Mouse (Mus musculus) Patski (cell line): Measurements from ENCODE around the gene Afg1l. TPM values are rescaled to one million over a fixed set of nuclear protein-coding genes. Genes with fewer than 3 reads are reported as not detected.

Source experiments
- ATAC-seq: fragments of 100-300 bp; one replicate; pipeline ENCODE4 v1.8.0; 2021
- CTCF ChIA-PET: fragments of 350-600 bp; sonication (Branson Sonifier 250); formaldehyde crosslinking; loops from one replicate; lab custom pipeline; 2022; ENCODE audit warnings: inconsistent platforms; lab: Charles Lee
- POLR2A ChIA-PET: fragments of 350-600 bp; sonication (Branson Sonifier 250); formaldehyde crosslinking; loops from one replicate; lab custom pipeline; 2022; ENCODE audit warnings: antibody characterized with exemption, inconsistent platforms; lab: Charles Lee
- DNase-seq: peaks from one replicate; pipeline ENCODE4 v3.0.0-alpha.2; 2011; ENCODE audit warnings: low read depth, low spot score
- H3K27me3 ChIP-seq: fragments of 371-371 bp; one replicate; pipeline ENCODE4 v1.5.1; 2021
- CTCF ChIP-seq: fragments of 100-300 bp; IDR thresholded peaks from one replicate; pipeline ENCODE4 v1.5.1; 2021
- in situ Hi-C: fragments of 300-500 bp; cut with MboI; formaldehyde crosslinking; loops from 3 replicates; pipeline ENCODE4 v1.11.1; 2018; ENCODE audit warnings: low pct_unique_long_range_greater_than_20kb, mixed read lengths
- polyA plus RNA-seq: library from polyadenylated mRNA; unstranded; gene quantifications from one replicate; pipeline ENCODE4 v1.2.3, GENCODE M21; 2021

Gene Afg1l
- polyA plus RNA-seq, 1 experiment from 2014 or later, result 26.9 TPM

- CTCF ChIA-PET, result interaction anchor here (0.8 kb wide), 1 partner anchor 16 kb away, joined by 3 read pairs; no protein-coding TSS in a partner anchor
- ATAC-seq, result peak; percentile 80
- in situ Hi-C loops, result loop anchor here (5.0 kb wide), 1 partner anchor 205 kb away; no protein-coding TSS in a partner anchor
- POLR2A ChIA-PET, result interaction anchor here (0.6 to 1.1 kb wide), 2 partner anchors 10 to 16 kb away, joined by 3 to 6 read pairs; no protein-coding TSS in a partner anchor
- no peaks in the 10 kb centered on the region for H3K27me3 ChIP-seq
- peak; percentile 93 for DNase-seq
- TF ChIP-seq CTCF, result no peak
These were observed 200.7 kb downstream of the Afg1l start for GRCm38 (mm10) chr10:42277476-42278306.

- no peaks in the 10 kb centered on the region for H3K27me3 ChIP-seq
- CTCF ChIA-PET, result interaction anchor here (0.8 kb wide), 1 partner anchor 17 kb away, joined by 3 read pairs; no protein-coding TSS in a partner anchor
- DNase-seq (no peak), ATAC-seq (peak; percentile 67)
- no peak for TF ChIP-seq CTCF
- in situ Hi-C loops, result loop anchor here (5.0 kb wide), 1 partner anchor 204 kb away; no protein-coding TSS in a partner anchor
- POLR2A ChIA-PET, result interaction anchor here (1.1 kb wide), 1 partner anchor 15 kb away, joined by 3 read pairs; no protein-coding TSS in a partner anchor
These were observed 201.6 kb downstream of the Afg1l start, which contains the start of gene Foxo3 for GRCm38 (mm10) chr10:42276507-42277345. TSS of gene Foxo3 (minus strand) at chr10:42276755.

- in situ Hi-C loops, result loop anchor here (5.0 kb wide), 1 partner anchor 204 kb away; no protein-coding TSS in a partner anchor
- ChIA-PET POLR2A (interaction anchor here (0.5 to 1.5 kb wide), 2 partner anchors 206 to 586 kb away, joined by 3 to 4 read pairs; no protein-coding TSS in a partner anchor), CTCF (no interaction called here)
- ATAC-seq (peak; percentile 3), DNase-seq (no peak)
- no peak for TF ChIP-seq CTCF
- no peaks in the 10 kb centered on the region for H3K27me3 ChIP-seq
These were observed 202.4 kb downstream of the Afg1l start for GRCm38 (mm10) chr10:42275871-42276501.

GRCm38 (mm10) chr10:42275401-42275870, 202.9 kb downstream of the Afg1l start:
- ChIA-PET CTCF (no interaction called here), POLR2A (interaction anchor here (0.5 to 1.5 kb wide), 2 partner anchors 205 to 586 kb away, joined by 3 to 4 read pairs; no protein-coding TSS in a partner anchor)
- no peaks in the 10 kb centered on the region for H3K27me3 ChIP-seq
- ATAC-seq, result no peak
- in situ Hi-C loops, result loop anchor here (5.0 kb wide), 1 partner anchor 203 kb away; no protein-coding TSS in a partner anchor
- TF ChIP-seq CTCF, result no peak
- no peak for DNase-seq

- in situ Hi-C loops, result loop anchor here (5.0 kb wide), 1 partner anchor 203 kb away; no protein-coding TSS in a partner anchor
- CTCF ChIA-PET, result no interaction called here
These were observed 203.5 kb downstream of the Afg1l start for GRCm38 (mm10) chr10:42274712-42275400.

DNA sequence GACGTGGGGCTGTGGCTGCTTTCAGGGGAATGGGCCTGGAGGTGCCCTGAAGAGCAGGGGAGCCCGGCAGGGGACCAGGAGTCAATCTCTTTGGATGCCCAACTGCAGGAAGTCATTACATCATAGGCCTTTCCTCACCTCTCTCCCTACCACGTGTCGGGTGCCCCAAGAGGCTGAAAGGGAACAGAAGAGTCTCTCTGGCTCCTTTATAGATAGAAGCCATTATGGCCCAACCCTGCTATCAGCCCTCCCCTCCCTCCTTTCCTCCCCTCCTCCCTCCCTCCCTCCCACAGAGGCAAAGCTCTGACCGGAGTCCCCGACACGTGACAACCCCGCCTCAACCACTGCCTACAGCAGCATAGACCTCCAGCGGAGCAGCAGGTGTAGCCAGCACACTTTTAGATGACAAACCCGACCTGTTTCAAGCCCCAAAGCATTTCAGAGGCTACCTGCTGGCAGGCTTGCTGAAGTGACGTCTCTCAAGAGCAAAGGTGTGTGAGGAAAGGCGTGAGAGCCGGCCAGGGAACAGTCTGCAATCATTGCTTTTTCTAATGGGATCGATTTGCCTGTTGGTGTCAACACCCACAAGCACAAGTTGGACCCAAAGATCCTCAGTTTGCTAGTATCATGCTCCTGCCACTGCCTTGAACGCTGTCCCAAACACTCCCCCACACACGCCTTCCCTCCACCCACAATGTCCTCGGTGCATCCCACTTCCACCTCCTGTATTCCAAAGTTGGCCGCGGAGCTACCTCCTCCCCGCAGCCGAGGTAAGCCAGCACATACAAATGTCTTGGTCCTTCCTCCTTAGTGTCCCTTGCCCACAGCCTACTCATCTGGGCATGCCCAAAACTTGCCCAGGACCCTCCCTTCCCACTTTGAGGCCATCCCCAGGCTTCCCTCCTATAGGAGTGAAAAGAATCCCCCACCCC, 204.3 kb downstream of the Afg1l start:
- in situ Hi-C loops, result no loop called here
- ChIA-PET CTCF (interaction anchor here (1.1 kb wide), 1 partner anchor 12 kb away, joined by 3 read pairs; no protein-coding TSS in a partner anchor), POLR2A (interaction anchor here (0.7 to 1.5 kb wide), 2 partner anchors 204 to 260 kb away, joined by 3 to 4 read pairs; no protein-coding TSS in a partner anchor)
- DNase-seq (no peak), ATAC-seq (no peak)
- TF ChIP-seq CTCF, result no peak
- no peaks in the 10 kb centered on the region for H3K27me3 ChIP-seq

More at GRCm38 (mm10) chr10:42274712-42275400, 203.5 kb downstream of the Afg1l start:
- TF ChIP-seq CTCF, result no peak
- POLR2A ChIA-PET, result interaction anchor here (0.5 to 1.5 kb wide), 2 partner anchors 205 to 585 kb away, joined by 3 to 4 read pairs; no protein-coding TSS in a partner anchor
- ATAC-seq, result no peak
- no peaks in the 10 kb centered on the region for H3K27me3 ChIP-seq
- no peak for DNase-seq

GRCm38 (mm10) chr10:42273403-42273759, 205.0 kb downstream of the Afg1l start:
- ChIA-PET POLR2A (interaction anchor here (0.7 kb wide), 1 partner anchor 260 kb away, joined by 3 read pairs; no protein-coding TSS in a partner anchor), CTCF (interaction anchor here (0.6 to 1.1 kb wide), 2 partner anchors 11 to 25 kb away, joined by 3 read pairs; no protein-coding TSS in a partner anchor)
- TF ChIP-seq CTCF, result no peak
- in situ Hi-C loops, result no loop called here
- no peak for DNase-seq
- H3K27me3 ChIP-seq, result no peaks in the 10 kb centered on the region
- no peak for ATAC-seq
